In the genomic region with DNA sequence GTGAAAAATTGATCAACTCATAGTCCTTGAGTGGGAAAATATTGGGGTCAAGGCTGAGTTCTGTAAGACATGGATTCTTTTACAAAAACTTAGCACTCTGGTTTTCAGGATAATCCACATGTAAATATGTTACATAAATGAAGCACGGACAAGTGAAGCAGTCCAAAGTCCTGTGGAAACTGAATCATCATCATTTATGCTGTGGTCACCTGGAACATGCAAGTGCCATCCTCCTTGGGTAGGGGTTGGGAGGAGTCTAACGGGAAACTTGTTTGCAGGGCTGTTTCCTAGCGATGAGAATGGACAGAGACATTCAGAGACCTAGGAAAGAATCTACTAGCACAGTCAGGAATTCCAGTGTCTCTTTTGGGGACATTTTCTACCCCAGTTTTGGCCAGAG, we compare ENCODE assay signal across 26 mouse cellular contexts.
DNase-seq lines count a peak whose midpoint lies in the region; ATAC-seq and TF ChIP-seq lines count a peak whose summit lies in the region.
"Had no signal": no experiment of that assay in that cellular context is flagged by ENCODE, and none has a peak within 500 bp of the region (broad histone marks: within the 10 kb centered on the region; RNA-seq: fewer than 3 reads in every experiment).

No protein-coding gene starts in this region.

- no peaks in the 10 kb centered on the region for H3K4me1 ChIP-seq in intestine, postnatal 0 days (replicated peaks; ENCODE audit: control insufficient read depth, insufficient read depth, low read length)
- H3K4me1 ChIP-seq in intestine, embryonic 16.5 days (ENCODE audit: control insufficient read depth, insufficient read depth, low read length), result no peaks in the 10 kb centered on the region
- H3K4me1 ChIP-seq in kidney, embryonic 15.5 days, result no peaks in the 10 kb centered on the region
- H3K4me1 ChIP-seq: forebrain, embryonic 13.5 days; hindbrain, embryonic 10.5 days had no signal

- H3K36me3 ChIP-seq in intestine, postnatal 0 days (ENCODE audit: control insufficient read depth, insufficient read depth), result no peaks in the 10 kb centered on the region
- no peaks in the 10 kb centered on the region for H3K36me3 ChIP-seq in intestine, embryonic 16.5 days (ENCODE audit: control insufficient read depth, insufficient read depth, low read length)
- no peaks in the 10 kb centered on the region for H3K36me3 ChIP-seq in kidney, embryonic 15.5 days
- H3K36me3 ChIP-seq: forebrain, embryonic 10.5 days; G1E; heart, embryonic 15.5 days; hindbrain, embryonic 10.5 days; hindbrain, embryonic 13.5 days had no signal

- WGBS in intestine, postnatal 0 days, result 41% methylated on average over 3 of the region's 3 CpGs
- WGBS in intestine, embryonic 16.5 days, result 63% methylated on average over 3 of the region's 3 CpGs
- WGBS in kidney, embryonic 15.5 days, result 89% methylated on average over 3 of the region's 3 CpGs

- no peaks in the 10 kb centered on the region for H3K9me3 ChIP-seq in intestine, postnatal 0 days (ENCODE audit: control insufficient read depth)
- no peaks in the 10 kb centered on the region for H3K9me3 ChIP-seq in intestine, embryonic 16.5 days (ENCODE audit: control insufficient read depth, low read length)
- H3K9me3 ChIP-seq in kidney, embryonic 15.5 days (replicated peaks), result no peaks in the 10 kb centered on the region
- H3K9me3 ChIP-seq: forebrain, embryonic 10.5 days; forebrain, embryonic 13.5 days; G1E; heart, embryonic 15.5 days; hindbrain, embryonic 10.5 days; hindbrain, embryonic 13.5 days had no signal

- H3K9ac ChIP-seq in intestine, postnatal 0 days (ENCODE audit: low read depth, low read length), result no peak overlapping the region
- H3K9ac ChIP-seq in intestine, embryonic 16.5 days (ENCODE audit: low read depth, low read length), result no peak overlapping the region
- no peak overlapping the region for H3K9ac ChIP-seq in kidney, embryonic 15.5 days
- H3K9ac ChIP-seq: forebrain, embryonic 13.5 days; heart, embryonic 15.5 days; hindbrain, embryonic 13.5 days had no signal

- no peak overlapping the region for H3K4me2 ChIP-seq in intestine, postnatal 0 days (replicated peaks; ENCODE audit: low read depth)
- H3K4me2 ChIP-seq in intestine, embryonic 16.5 days (ENCODE audit: low read depth, low read length), result no peak overlapping the region
- no peak overlapping the region for H3K4me2 ChIP-seq in kidney, embryonic 15.5 days
- H3K4me2 ChIP-seq: forebrain, embryonic 13.5 days; heart, embryonic 11.5 days; heart, embryonic 15.5 days; hindbrain, embryonic 13.5 days had no signal

- no peak overlapping the region for H3K27ac ChIP-seq in intestine, postnatal 0 days (ENCODE audit: low read depth, low read length)
- H3K27ac ChIP-seq in intestine, embryonic 16.5 days (ENCODE audit: low read length), result no peak overlapping the region
- no peak overlapping the region for H3K27ac ChIP-seq in kidney, embryonic 15.5 days
- H3K27ac ChIP-seq: forebrain, embryonic 10.5 days; forebrain, embryonic 13.5 days; heart, embryonic 15.5 days; hindbrain, embryonic 10.5 days; hindbrain, embryonic 13.5 days had no signal

- no peak for TF ChIP-seq CTCF in intestine, postnatal 0 days (IDR thresholded peaks at IDR 0.05; ENCODE audit: low read depth)

- DNase-seq in kidney, adult 8-10 months, result peak; percentile 15 to 32
- DNase-seq in kidney, postnatal 36 days, result peak; percentile 13 to 57
- DNase-seq in kidney, postnatal 4 days, result no peak
- DNase-seq: adrenal gland, postnatal 10 days; adrenal gland, postnatal 36 days; B cell, adult 2 months; cerebellum, adult 18-20 months; cerebellum, adult 9-10 months; cerebellum, postnatal 14 days; gastrocnemius, postnatal 10 days; gastrocnemius, postnatal 36 days; heart, postnatal 10 days; heart, postnatal 36 days had no signal

- ATAC-seq in intestine, postnatal 0 days, result peak; percentile 67; the same call in 1 of the 2 replicates
- no peak for ATAC-seq in intestine, embryonic 16.5 days
- ATAC-seq in kidney, embryonic 15.5 days (replicated peaks; ENCODE audit: low FRiP score), result no peak
- ATAC-seq: forebrain, embryonic 13.5 days; forebrain, embryonic 16.5 days; Patski had no signal

- H3K27me3 ChIP-seq in intestine, postnatal 0 days (replicated peaks; ENCODE audit: control insufficient read depth, insufficient read depth, low read length), result no peaks in the 10 kb centered on the region
- H3K27me3 ChIP-seq in intestine, embryonic 16.5 days (replicated peaks; ENCODE audit: control insufficient read depth, insufficient read depth, low read length), result no peaks in the 10 kb centered on the region
- H3K27me3 ChIP-seq in kidney, embryonic 15.5 days, result no peaks in the 10 kb centered on the region
- H3K27me3 ChIP-seq: CH12.LX; forebrain, embryonic 13.5 days; heart, embryonic 15.5 days; hindbrain, embryonic 13.5 days; Patski had no signal

- no peak overlapping the region for H3K4me3 ChIP-seq in intestine, postnatal 0 days (ENCODE audit: low read depth, low read length)
- H3K4me3 ChIP-seq in intestine, embryonic 16.5 days (ENCODE audit: low read length), result no peak overlapping the region
- H3K4me3 ChIP-seq in kidney, embryonic 15.5 days (replicated peaks), result no peak overlapping the region
- H3K4me3 ChIP-seq: forebrain, embryonic 10.5 days; forebrain, embryonic 13.5 days; heart, embryonic 15.5 days; hindbrain, embryonic 10.5 days; hindbrain, embryonic 13.5 days had no signal

Comparison
In these comparisons a context has a peak if more than half of its experiments do, and no peak if none do; other contexts are left out.
1. DNase-seq: peak in kidney, adult 8-10 months (2 of 2) and kidney, postnatal 36 days (2 of 2); none in kidney, postnatal 4 days (0 of 2).